Mouse (Mus musculus) heart, postnatal 0 days (tissue): ENCODE results near the gene Nepn. TPM values are rescaled to one million over a fixed set of nuclear protein-coding genes. Genes with fewer than 3 reads are reported as not detected.

ENCODE experiments used
- ATAC-seq: fragments of 200-750 bp; cut with Nextera tagmentation; 2 replicates; pipeline ENCODE4 v1.8.0; 2017; ENCODE audit warnings: low read depth, moderate number of reproducible peaks, moderate library complexity; ENCODE audit not compliant: insufficient read depth
- DNase-seq: peaks from one replicate; pipeline ENCODE4 v3.0.0-alpha.2; 2016; ENCODE audit warnings: low spot score
- H3K27ac ChIP-seq: fragments of 300-500 bp; sonication (generic); 2 replicates; pipeline ENCODE4 v1.5.1; 2014; ENCODE audit warnings: low read depth, mild to moderate bottlenecking
- H3K27me3 ChIP-seq: fragments of 300-500 bp; sonication (generic); 2 replicates; pipeline ENCODE4 v1.6.1; 2014; ENCODE audit warnings: low read length, mixed read lengths; ENCODE audit not compliant: control insufficient read depth, insufficient read depth
- H3K36me3 ChIP-seq: fragments of 300-500 bp; sonication (generic); replicated peaks from 2 replicates; pipeline ENCODE4 v1.6.1; 2014; ENCODE audit warnings: low read length, mixed read lengths; ENCODE audit not compliant: control insufficient read depth, insufficient read depth
- H3K4me1 ChIP-seq: fragments of 300-500 bp; sonication (generic); 2 replicates; pipeline ENCODE4 v1.6.1; 2014; ENCODE audit warnings: antibody characterized with exemption; ENCODE audit not compliant: control insufficient read depth, insufficient read depth
- H3K4me2 ChIP-seq: fragments of 300-500 bp; sonication (generic); 2 replicates; pipeline ENCODE4 v1.6.1; 2014; ENCODE audit warnings: low read depth, mild to moderate bottlenecking, low read length, moderate library complexity
- H3K4me3 ChIP-seq: fragments of 300-500 bp; sonication (generic); 2 replicates; pipeline ENCODE4 v1.5.1; 2014; ENCODE audit warnings: low read depth, low read length
- H3K9ac ChIP-seq: fragments of 300-500 bp; sonication (generic); replicated peaks from 2 replicates; pipeline ENCODE4 v1.6.1; 2014; ENCODE audit warnings: low read depth, low read length, mixed read lengths
- H3K9me3 ChIP-seq: fragments of 300-500 bp; sonication (generic); replicated peaks from 2 replicates; pipeline ENCODE4 v1.6.1; 2016; ENCODE audit warnings: low read length; ENCODE audit not compliant: control insufficient read depth
- CTCF ChIP-seq: IDR thresholded peaks from 2 replicates; pipeline ENCODE4 v1.5.1; 2016; ENCODE audit warnings: antibody characterized with exemption, control low read depth, low read depth
- EP300 ChIP-seq: IDR thresholded peaks from 2 replicates; pipeline ENCODE4 v1.6.1; 2016; ENCODE audit warnings: antibody characterized with exemption, low read depth
- whole genome bisulfite sequencing: fragments of 180-500 bp; shearing (Covaris S2); extraction: QIAGEN DNeasy Blood & Tissue Kit; methylation state at CpG from one replicate; pipeline ENCODE4 v1.1.7; 2014; 5-methylcytosine and 5-hydroxymethylcytosine counted together
- polyA plus RNA-seq: library from polyadenylated mRNA; unstranded; fragments of >200 nt; fragmentation: Nextera tagmentation; extraction: Ambion mirVana; gene quantifications from 2 replicates; pipeline ENCODE4 v1.2.1, GENCODE M21; 2015
- total RNA-seq: library from RNA; depleted of rRNA; stranded (reverse); fragments of >200 nt; gene quantifications from 2 replicates; pipeline ENCODE4 v1.2.3, GENCODE M21; 2014; ENCODE audit warnings: low replicate concordance; rRNA removed

The Nepn gene
- total and polyA plus RNA-seq, 2 experiments from 2014 or later = not detected

DNA sequence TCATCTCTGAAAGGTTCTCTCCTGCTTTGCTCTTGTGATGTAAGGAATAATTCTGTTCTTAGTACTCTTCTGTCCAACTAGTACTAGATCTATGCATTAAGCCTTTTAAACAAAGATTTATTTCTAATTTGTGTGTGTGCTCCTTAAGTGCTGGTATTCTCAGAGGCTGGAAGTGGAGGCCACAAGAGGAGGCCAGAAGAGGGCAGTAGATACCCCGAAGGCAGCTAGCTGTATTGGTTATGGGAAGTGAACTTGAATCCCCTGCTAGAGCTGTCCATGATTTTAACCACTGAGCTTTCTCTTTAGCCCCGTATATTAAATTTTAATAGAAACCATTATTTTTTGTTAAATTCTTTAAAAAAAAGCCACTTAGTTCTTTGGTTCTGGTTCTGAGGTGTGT is 34.3 kb downstream of the Nepn start:
- H3K9ac ChIP-seq = no peak overlapping the region
- H3K9me3 ChIP-seq = no peaks in the 10 kb centered on the region
- ATAC-seq = no peak
- H3K4me3 ChIP-seq = no peak overlapping the region
- H3K4me1 ChIP-seq = peaks cover 48% of the 10 kb centered on the region
- TF ChIP-seq EP300 (no peak), CTCF (peak; percentile 29; the same call in 1 of the 2 replicates)
- DNase-seq = no peak
- H3K4me2 ChIP-seq = no peak overlapping the region
- WGBS = 79% methylated on average over 2 of the region's 2 CpGs
- no peaks in the 10 kb centered on the region for H3K36me3 ChIP-seq
- no peaks in the 10 kb centered on the region for H3K27me3 ChIP-seq
- no peak overlapping the region for H3K27ac ChIP-seq

DNA sequence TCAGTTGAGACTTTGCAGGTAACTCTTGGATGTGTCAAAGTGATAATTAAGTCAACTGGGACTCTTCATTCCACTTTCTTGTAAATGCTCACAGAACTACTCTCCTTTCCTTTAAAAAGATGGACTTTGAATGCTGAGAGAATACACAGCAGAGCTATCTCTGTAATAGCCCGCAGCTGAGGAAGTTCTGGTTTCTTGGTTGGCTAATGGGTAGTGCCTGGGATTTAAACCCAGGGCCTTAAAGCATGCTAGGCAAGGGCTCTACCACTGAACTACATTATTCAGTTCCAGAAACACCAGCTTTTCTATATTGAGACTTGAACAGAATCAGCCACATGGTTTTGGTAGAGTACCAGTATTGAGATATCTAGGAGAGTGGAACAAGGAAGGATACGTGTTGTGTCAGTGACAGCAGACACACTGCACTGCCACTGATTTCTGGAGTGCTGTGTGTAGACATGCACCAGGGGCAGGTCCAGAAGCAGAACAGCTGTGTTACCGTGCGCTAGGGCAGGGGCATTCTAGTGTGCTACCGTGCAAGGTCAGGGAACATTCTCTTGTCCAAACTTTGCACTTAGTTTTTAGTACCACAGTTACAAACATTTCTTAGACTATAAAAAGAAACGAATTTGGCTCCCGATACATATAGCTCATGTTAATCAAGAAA is 37.7 kb downstream of the Nepn start:
- no peak overlapping the region for H3K4me3 ChIP-seq
- no peaks in the 10 kb centered on the region for H3K9me3 ChIP-seq
- 51% methylated on average over 7 of the region's 7 CpGs for WGBS
- no peak for DNase-seq
- no peaks in the 10 kb centered on the region for H3K27me3 ChIP-seq
- peaks cover 26% of the 10 kb centered on the region for H3K4me1 ChIP-seq
- H3K36me3 ChIP-seq = peaks cover 18% of the 10 kb centered on the region
- no peak overlapping the region for H3K4me2 ChIP-seq
- H3K27ac ChIP-seq = 0 out of 2 replicates have a peak overlapping the region, but pooled peaks have one; percentile 4
- peak; percentile 44; the same call in 1 of the 2 replicates for ATAC-seq
- no peak overlapping the region for H3K9ac ChIP-seq
- TF ChIP-seq EP300 (no peak), CTCF (no peak)

DNA sequence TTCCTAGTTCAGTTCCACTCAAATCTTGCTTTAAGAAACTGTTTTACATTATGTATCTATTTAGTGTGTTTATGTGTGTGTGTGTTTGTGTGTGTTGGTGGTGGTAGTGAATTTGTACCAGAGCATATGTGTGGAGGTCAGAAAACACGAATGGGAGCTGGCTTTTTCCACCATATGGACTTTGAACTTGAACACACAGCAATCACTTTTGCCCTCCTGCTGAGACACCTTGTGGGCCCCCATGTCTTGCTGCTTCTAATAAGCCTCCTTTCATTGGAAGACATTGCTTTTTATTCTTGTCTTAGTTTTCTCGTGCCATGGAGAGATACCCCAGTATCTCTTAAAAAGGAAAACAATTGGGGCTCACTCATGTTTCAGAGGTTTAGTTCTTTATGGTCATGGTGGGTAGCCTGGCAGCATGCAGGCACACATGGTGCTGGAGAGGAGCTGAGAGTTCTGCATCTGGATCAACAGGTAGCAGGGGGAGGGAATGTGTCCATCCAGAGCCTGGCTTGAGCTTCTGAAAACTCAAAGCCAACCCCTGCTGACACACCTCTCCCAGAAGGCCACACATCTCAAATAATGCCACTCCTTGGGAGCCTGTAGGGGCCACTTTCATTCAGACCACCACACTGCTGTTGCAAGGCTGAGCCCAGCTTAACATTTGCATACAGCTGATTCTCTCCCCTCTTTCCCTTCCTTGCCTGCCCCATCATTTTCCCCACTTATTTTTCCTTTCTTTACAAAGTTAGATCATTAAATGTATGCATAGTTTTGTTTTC is 39.1 kb downstream of the Nepn start:
- no peak overlapping the region for H3K27ac ChIP-seq
- H3K9me3 ChIP-seq = no peaks in the 10 kb centered on the region
- DNase-seq (no peak), ATAC-seq (no peak)
- H3K36me3 ChIP-seq = peaks cover 25% of the 10 kb centered on the region
- H3K4me1 ChIP-seq = peaks cover 15% of the 10 kb centered on the region
- H3K4me2 ChIP-seq = no peak overlapping the region
- no peak overlapping the region for H3K4me3 ChIP-seq
- H3K9ac ChIP-seq = no peak overlapping the region
- WGBS = 66% methylated on average over 2 of the region's 2 CpGs
- TF ChIP-seq CTCF (no peak), EP300 (no peak)
- no peaks in the 10 kb centered on the region for H3K27me3 ChIP-seq

DNA sequence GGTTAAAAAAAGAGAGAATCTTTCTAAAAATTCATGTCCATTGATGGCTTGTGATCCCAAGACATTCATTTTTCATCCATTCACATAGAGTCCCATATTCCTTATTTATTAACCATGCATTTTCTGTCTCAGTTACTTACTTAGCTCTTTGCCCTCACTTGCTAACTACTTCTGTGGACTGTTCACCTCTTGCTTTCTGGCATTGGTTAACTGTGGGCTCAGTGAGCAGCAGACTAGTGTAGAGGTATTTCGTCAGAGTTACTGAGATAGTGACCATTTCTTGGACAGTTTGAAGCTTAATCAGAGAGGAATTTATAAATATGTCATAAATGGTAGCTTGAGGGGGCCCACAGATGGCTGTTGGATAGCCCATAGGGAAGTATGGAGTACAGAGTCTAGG is 42.2 kb downstream of the Nepn start:
- DNase-seq (no peak), ATAC-seq (no peak)
- Histone ChIP-seq H3K36me3 (peaks cover 52% of the 10 kb centered on the region), H3K4me2 (no peak overlapping the region), H3K27me3 (no peaks in the 10 kb centered on the region), H3K27ac (no peak overlapping the region), H3K4me1 (peaks cover 11% of the 10 kb centered on the region), H3K9ac (no peak overlapping the region), H3K9me3 (no peaks in the 10 kb centered on the region), H3K4me3 (no peak overlapping the region)
- 88% methylated on average over 1 of the region's 1 CpGs for WGBS
- TF ChIP-seq CTCF (no peak), EP300 (no peak)

DNA sequence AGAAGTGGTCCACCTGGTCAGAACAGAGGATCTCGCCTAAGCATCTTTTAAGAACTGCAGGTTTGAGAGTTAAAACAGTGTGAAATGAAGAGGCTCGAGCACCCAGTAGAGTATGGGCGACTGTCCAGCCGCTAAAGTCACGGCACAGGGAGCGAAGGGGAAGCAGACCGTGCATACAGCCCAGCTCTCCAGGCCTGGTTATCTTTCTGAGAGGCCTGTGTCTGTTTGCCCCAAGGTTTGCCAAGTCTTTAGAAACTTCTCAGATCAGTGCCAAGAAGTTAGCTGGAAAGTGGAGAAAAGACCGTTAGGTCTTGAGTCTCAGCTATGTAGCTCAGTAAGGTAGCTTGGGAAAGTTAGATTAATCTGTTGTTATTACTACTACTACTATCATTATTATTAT is 46.1 kb downstream of the Nepn start:
- Histone ChIP-seq H3K4me1 (no peaks in the 10 kb centered on the region), H3K27ac (no peak overlapping the region), H3K9ac (no peak overlapping the region), H3K4me2 (no peak overlapping the region), H3K4me3 (no peak overlapping the region), H3K9me3 (no peaks in the 10 kb centered on the region), H3K36me3 (peaks cover 77% of the 10 kb centered on the region), H3K27me3 (no peaks in the 10 kb centered on the region)
- WGBS = 69% methylated on average over 8 of the region's 8 CpGs
- no peak for DNase-seq
- no peak for TF ChIP-seq EP300
- no peak for TF ChIP-seq CTCF
- no peak for ATAC-seq

Other genes with a start within 250 kb of the Nepn start
- gene Ros1, start 193.7 kb upstream of the Nepn start, total RNA-seq = not detected in 2 replicates
- not detected in 2 replicates for gene Ros1, start 193.7 kb upstream of the Nepn start, polyA plus RNA-seq
- gene Dcbld1, start 155.4 kb upstream of the Nepn start, total RNA-seq = 1.9 and 6.5 TPM in 2 replicates
- gene Dcbld1, start 155.4 kb upstream of the Nepn start, polyA plus RNA-seq = 4.1 and 5.1 TPM in 2 replicates
- not detected in 2 replicates for gene Gm26741, start 30.2 kb upstream of the Nepn start, total RNA-seq
- gene Gm26741, start 30.2 kb upstream of the Nepn start, polyA plus RNA-seq = not detected in 2 replicates
- gene Gopc, start 6.8 kb upstream of the Nepn start, total RNA-seq = 7.4 and 8.1 TPM in 2 replicates
- gene Gopc, start 6.8 kb upstream of the Nepn start, polyA plus RNA-seq = 9.2 and 10.1 TPM in 2 replicates
- 8.0 and 11.6 TPM in 2 replicates for gene Nus1, start 28.6 kb downstream of the Nepn start, total RNA-seq
- gene Nus1, start 28.6 kb downstream of the Nepn start, polyA plus RNA-seq = 6.5 and 7.2 TPM in 2 replicates